Mouse (Mus musculus) brain, embryonic 18.5 days (tissue): ENCODE measurements around the gene Meis1.

ENCODE experiments used
- DNase-seq: peaks from one replicate; pipeline ENCODE4 v3.0.0-alpha.2; 2012; ENCODE audit warnings: low read depth, low spot score

Gene Meis1

DNA sequence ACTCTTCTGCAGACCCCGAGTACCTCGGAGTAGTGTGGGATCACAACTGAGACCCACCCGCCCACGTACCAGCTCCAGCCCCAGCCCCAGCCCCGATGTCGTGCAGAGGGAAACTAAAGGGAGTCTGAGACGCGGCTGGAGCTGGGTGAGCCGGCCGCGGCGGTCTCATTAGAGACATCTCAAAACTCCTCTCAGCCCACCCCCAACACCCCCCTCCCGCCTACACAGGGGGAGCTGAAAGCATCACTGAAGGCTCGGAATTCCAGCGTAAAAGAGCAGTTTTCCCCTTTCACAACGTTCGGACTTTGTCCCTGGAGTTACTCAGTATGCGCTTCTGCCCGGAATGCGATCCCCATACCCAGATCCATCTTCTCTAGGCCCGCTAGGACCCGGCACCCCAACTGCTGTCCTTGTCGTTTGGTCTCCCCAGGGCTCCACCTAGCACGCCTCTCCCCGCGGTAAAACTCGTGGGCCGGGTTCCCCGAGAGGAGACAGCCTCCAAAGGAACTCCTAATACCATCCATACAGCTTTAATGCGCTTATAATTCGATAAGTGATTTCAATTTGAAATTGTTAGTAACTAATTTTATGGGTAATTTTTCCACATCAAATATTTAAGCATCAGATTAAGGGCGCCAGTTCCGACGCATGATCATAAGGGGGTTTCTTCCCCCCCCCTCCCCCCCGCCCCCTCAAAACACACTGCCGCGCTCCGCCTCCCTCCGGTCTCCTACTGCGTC is 141.7 kb downstream of the Meis1 start:
- DNase-seq = no peak

GRCm38 (mm10) chr11:18875911-18876885 is 142.6 kb downstream of the Meis1 start:
- DNase-seq = no peak

DNA sequence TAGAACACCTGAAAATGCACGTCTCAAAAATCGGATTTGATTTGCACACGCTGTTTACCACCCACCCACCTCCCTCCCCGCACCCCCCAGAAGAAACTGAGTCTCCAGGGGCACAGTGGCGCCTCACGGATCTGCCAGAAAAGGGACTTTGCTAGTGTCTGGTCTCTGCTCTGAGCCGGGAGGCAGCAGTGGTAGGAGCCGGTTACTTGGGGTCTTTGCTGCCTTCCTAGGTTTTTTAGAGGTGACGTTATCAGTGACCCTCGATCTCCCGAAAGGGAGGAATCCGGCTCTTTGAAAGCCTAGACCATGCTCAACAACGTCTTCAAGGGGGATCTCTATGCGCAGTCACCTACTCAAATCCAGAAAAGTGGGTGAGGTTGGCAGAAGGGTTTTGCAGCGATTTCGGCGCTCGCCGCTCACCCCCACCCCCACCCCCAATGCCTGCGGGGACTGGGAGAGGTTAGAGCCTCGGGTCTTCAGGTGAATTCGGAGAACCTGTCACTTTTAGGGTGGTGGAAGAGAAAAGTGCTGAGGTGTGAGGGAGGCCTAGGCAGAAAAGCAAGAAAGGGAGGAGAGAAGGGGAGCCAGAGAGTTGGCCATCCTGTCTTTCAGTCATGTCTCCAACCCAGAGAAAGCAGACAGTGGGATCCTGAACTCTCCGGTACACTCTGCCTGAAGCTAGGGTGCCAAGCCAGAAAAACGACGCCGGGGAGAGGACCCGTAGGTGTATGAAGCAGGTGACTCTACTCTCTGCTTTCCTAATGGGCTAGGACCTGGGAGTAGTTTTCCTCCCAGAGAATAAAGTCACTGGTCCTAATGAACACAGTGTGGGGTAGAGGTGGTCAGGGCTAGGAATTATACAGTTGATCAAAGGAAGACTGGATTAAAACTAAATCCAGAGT is 143.5 kb downstream of the Meis1 start:
- DNase-seq = no peak

DNA sequence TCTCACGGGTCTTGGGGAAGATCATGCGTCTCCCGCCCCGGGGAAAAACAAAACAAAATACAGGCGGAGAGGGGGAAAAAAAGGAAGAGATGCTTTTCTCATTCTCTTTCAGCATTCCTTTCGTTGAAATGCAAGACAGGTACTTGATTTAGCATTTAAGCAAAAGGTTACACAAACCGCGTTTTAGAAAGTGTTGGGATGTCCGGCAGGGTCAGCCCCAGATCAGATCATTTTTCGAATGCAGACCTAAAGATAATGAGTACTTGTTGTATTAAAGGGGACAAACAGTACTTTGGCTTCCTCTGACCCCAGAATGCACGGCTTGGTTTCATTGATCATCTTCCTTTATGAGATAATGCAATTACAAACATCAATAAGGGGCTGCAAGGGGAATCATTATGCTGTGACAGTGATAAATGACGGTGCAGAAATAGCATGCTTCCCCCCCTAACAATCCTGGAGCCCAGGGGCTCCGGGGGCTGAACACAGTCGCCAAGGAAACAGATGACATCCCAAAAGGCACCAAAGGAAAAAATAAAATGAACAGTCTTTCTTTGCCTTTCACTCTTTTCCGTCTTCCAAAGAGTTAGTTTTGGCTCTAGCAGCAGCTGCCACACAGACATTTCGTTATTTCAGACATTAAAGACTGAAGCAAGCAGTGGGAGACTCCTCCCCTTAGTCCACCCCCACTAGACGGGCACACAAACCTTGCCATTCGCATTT is 144.3 kb downstream of the Meis1 start:
- DNase-seq = no peak

- no peak for DNase-seq
These were observed 145.1 kb downstream of the Meis1 start for GRCm38 (mm10) chr11:18873451-18874277.

GRCm38 (mm10) chr11:18872793-18873192 is 146.0 kb downstream of the Meis1 start:
- no peak for DNase-seq

GRCm38 (mm10) chr11:18872118-18872751 is 146.6 kb downstream of the Meis1 start:
- DNase-seq = no peak

- DNase-seq = no peak
These were observed 147.4 kb downstream of the Meis1 start for GRCm38 (mm10) chr11:18871170-18872081.

- DNase-seq = no peak
These were observed 148.5 kb downstream of the Meis1 start for GRCm38 (mm10) chr11:18870121-18870931.

DNA sequence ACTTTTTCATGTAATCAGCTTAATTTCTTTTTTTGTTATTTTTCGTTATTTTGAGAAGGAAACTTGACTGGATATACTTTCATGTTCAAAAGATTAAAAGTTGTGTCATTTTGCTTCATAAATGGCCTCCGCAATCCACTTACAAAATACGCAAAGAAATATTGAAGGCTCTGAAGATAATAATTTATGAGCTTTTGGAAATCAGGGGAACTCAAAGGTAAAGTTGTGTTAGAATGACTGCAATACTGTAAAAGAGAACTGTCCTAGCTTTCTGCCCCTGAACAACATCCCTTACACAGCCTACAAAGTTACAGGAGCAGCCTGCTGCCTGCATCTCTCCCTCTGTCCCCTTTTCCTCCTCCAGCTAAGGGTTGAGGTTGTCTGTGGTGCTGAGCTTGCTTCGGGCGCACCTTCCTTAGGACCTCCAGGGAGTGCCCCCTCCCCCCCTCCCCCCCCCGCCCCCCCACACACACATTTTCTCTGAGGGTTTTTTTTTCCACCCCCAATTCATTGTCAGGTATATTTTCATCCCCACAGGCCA is 149.3 kb downstream of the Meis1 start:
- DNase-seq = no peak

- DNase-seq = no peak
These were observed 151.1 kb downstream of the Meis1 start for GRCm38 (mm10) chr11:18867665-18868064.

GRCm38 (mm10) chr11:18866198-18866836 is 152.5 kb downstream of the Meis1 start:
- no peak for DNase-seq

DNA sequence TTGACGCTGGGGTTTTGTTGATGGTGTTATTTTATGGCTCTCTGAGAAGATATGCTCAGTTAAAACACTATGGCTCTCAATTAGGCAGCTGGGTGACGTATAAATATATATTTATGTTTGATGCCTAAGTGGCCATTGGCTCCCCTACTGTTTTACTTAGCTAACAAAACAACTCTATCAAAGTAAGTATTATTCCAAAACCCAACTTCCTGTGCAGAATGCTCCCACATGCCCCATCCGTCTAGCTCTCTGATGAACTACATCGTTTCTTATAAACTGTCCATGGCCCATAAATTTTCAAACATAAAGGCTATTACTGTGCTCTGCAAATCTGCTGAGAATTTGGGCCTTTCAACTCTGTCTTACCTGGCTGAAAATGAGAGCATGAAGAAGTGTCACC is 168.0 kb downstream of the Meis1 start:
- DNase-seq = no peak

GRCm38 (mm10) chr11:18847650-18848049 is 171.1 kb downstream of the Meis1 start:
- no peak for DNase-seq

DNA sequence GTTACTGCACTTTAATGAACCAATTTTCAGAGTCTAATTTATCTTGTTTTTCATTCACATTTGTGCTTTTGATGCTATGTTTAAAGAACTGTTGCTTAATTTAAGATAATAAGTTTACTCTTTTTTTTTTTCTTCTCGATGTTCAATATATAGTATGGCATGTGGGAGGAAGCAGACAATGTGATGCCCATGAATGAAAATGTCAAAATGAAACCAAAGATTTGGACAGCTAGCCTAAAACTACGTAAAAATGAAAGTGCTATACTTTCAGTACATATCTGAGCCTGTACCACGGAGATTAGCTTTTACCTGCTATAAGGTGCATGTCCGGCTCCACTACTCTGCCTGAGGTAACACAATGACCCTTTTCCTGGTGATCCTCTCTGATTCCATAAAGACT is 172.3 kb downstream of the Meis1 start:
- no peak for DNase-seq

GRCm38 (mm10) chr11:18845900-18846299 is 172.9 kb downstream of the Meis1 start:
- DNase-seq = no peak

DNA sequence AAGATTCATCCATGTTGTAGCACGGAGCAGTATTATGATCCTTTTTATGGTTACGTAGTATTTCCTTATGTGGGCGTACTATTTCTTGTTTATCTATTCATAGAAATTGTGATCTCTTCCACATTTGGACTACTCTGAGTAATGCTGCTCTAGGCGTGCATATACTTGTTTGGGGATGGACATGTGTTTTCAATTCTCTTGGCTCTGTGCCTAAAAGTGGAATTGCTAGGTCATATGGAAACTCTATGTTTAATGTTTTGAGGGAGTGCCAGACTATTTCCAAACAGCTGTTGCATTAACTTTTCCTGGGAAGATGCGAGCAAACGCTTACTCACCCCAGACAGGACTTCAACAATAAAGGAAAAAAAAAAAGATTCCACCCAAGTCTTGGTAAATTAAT is 173.3 kb downstream of the Meis1 start:
- no peak for DNase-seq
